Mouse (Mus musculus) heart, adult 2 months (tissue): ENCODE measurements around the gene Rgl2. TPM values are rescaled to one million over a fixed set of nuclear protein-coding genes. Genes with fewer than 3 reads are reported as not detected.

Experiments used
- DNase-seq, 2 experiments: peaks; one replicate each; pipeline ENCODE4 v3.0.0; 2021
- H3K27ac ChIP-seq: fragments of 200-600 bp; 2 replicates; pipeline ENCODE4 v1.8.1; 2022
- H3K27me3 ChIP-seq: fragments of 200-500 bp; 2 replicates; pipeline ENCODE4 v1.6.1; 2012; ENCODE audit warnings: mild to moderate bottlenecking, low read length, inconsistent platforms, mixed read lengths; ENCODE audit not compliant: control insufficient read depth, insufficient read depth
- H3K36me3 ChIP-seq: fragments of 200-500 bp; 2 replicates; pipeline ENCODE4 v1.6.1; 2012; ENCODE audit warnings: low read length, inconsistent platforms; ENCODE audit not compliant: control insufficient read depth, insufficient read depth
- H3K4me1 ChIP-seq: fragments of 200-500 bp; 2 replicates; pipeline ENCODE4 v1.6.1; 2011; ENCODE audit warnings: low read length; ENCODE audit not compliant: control insufficient read depth, insufficient read depth
- H3K4me3 ChIP-seq: fragments of 200-600 bp; 2 replicates; pipeline ENCODE4 v1.8.1; 2022
- H3K79me2 ChIP-seq: fragments of 200-500 bp; replicated peaks from 2 replicates; pipeline ENCODE4 v1.6.1; 2012; ENCODE audit warnings: mild to moderate bottlenecking, inconsistent platforms, low read length, moderate library complexity, mixed read lengths; ENCODE audit not compliant: control insufficient read depth, insufficient read depth
- H3K9ac ChIP-seq: fragments of 200-500 bp; 2 replicates; pipeline ENCODE4 v1.6.1; 2012; ENCODE audit warnings: low read depth, mild to moderate bottlenecking, control low read depth, inconsistent platforms, low read length, mixed read lengths
- CTCF ChIP-seq: fragments of 200-600 bp; IDR thresholded peaks from 2 replicates; pipeline ENCODE4 v1.8.1; 2022; ENCODE audit warnings: antibody characterized with exemption, mild to moderate bottlenecking, moderate library complexity
- EP300 ChIP-seq: fragments of 200-500 bp; IDR thresholded peaks from 2 replicates; pipeline ENCODE4 v1.6.1; 2011; ENCODE audit warnings: low read depth, low read length, control low read depth; ENCODE audit not compliant: insufficient read depth
- POLR2A ChIP-seq: fragments of 200-500 bp; IDR thresholded peaks from 2 replicates; pipeline ENCODE4 v1.6.1; 2011; ENCODE audit warnings: mild to moderate bottlenecking, low read depth, low read length, control low read depth; ENCODE audit not compliant: insufficient read depth
- WGBS: fragments of 180-500 bp; shearing (Covaris S2); methylation state at CpG from one replicate; pipeline ENCODE4 v1.1.7; 2018; 5-methylcytosine and 5-hydroxymethylcytosine counted together
- intact Hi-C: fragments of 180-260 bp; cut with DNase I; formaldehyde crosslinking; loops from one replicate; pipeline ENCODE4 v1.15.1; 2025
- polyA plus RNA-seq: library from polyadenylated mRNA; depleted of rRNA; stranded (reverse); fragments of >200 nt; gene quantifications from 2 replicates; pipeline ENCODE4 v1.2.3, GENCODE M21; 2012
- total RNA-seq, 2 experiments: library from RNA; stranded (reverse); gene quantifications; 2 replicates each; pipeline ENCODE4 v1.2.3; 2021

The Rgl2 gene
- total and polyA plus RNA-seq, 3 experiments: 33.2 to 89.1 (median 36.0) TPM

- DNase-seq: no peak
- H3K27ac ChIP-seq: peak overlapping the region; percentile 99
Observed at GRCm38 (mm10) chr17:33928251-33928947, 944 bp upstream of the Rgl2 start.

GRCm38 (mm10) chr17:33930280-33931158, 1.2 kb downstream of the Rgl2 start:
- peaks cover 4% of the 10 kb centered on the region; the same call in 1 of the 2 replicates for H3K4me1 ChIP-seq
- H3K79me2 ChIP-seq: 0 out of 2 replicates have a peak, but pooled peaks cover 2% of the 10 kb centered on the region
- no peaks in the 10 kb centered on the region; the same call in 1 of the 2 replicates for H3K36me3 ChIP-seq
- peak overlapping the region; percentile 75 for H3K4me3 ChIP-seq
- peak; percentile 67 to 73 for DNase-seq
- no peak for TF ChIP-seq EP300
- TF ChIP-seq CTCF: no peak
- no peak for TF ChIP-seq POLR2A
- intact Hi-C loops: no loop called here
- H3K27me3 ChIP-seq: no peaks in the 10 kb centered on the region
- H3K27ac ChIP-seq: peak overlapping the region; percentile 99
- WGBS: 1% methylated on average over 45 of the region's 45 CpGs
- peak overlapping the region; percentile 87 for H3K9ac ChIP-seq

More at GRCm38 (mm10) chr17:33928251-33928947, 944 bp upstream of the Rgl2 start:
- WGBS: 50% methylated on average over 21 of the region's 21 CpGs
- H3K4me1 ChIP-seq: peaks cover 4% of the 10 kb centered on the region; the same call in 1 of the 2 replicates
- intact Hi-C loops: loop anchor here (10.0 kb wide), 1 partner anchor 666 kb away; the partner anchor contains the start of genes Ager and Pbx2
- H3K9ac ChIP-seq: peak overlapping the region; percentile 82; the same call in 1 of the 2 replicates
- no peaks in the 10 kb centered on the region for H3K27me3 ChIP-seq
- H3K36me3 ChIP-seq: no peaks in the 10 kb centered on the region; the same call in 1 of the 2 replicates
- no peak for TF ChIP-seq CTCF
- TF ChIP-seq EP300: no peak
- TF ChIP-seq POLR2A: no peak
- H3K4me3 ChIP-seq: peak overlapping the region; percentile 75
- H3K79me2 ChIP-seq: peaks cover 3% of the 10 kb centered on the region; the same call in 1 of the 2 replicates

- Histone ChIP-seq H3K27ac (peak overlapping the region; percentile 99), H3K27me3 (no peaks in the 10 kb centered on the region), H3K9ac (peak overlapping the region; percentile 87), H3K4me3 (peak overlapping the region; percentile 75), H3K36me3 (no peaks in the 10 kb centered on the region; the same call in 1 of the 2 replicates), H3K4me1 (peaks cover 4% of the 10 kb centered on the region; the same call in 1 of the 2 replicates), H3K79me2 (no peaks in the 10 kb centered on the region)
- WGBS: 57% methylated on average over 18 of the region's 18 CpGs
- no peak for DNase-seq
- intact Hi-C loops: no loop called here
- TF ChIP-seq POLR2A (no peak), CTCF (no peak), EP300 (no peak)
Observed at GRCm38 (mm10) chr17:33931159-33931866, 2.0 kb downstream of the Rgl2 start.

GRCm38 (mm10) chr17:33931947-33932346, 2.6 kb downstream of the Rgl2 start:
- H3K79me2 ChIP-seq: no peaks in the 10 kb centered on the region
- no peak for DNase-seq
- intact Hi-C loops: no loop called here
- H3K27ac ChIP-seq: no peak overlapping the region
- H3K36me3 ChIP-seq: no peaks in the 10 kb centered on the region; the same call in 1 of the 2 replicates
- no peak for TF ChIP-seq CTCF
- 90% methylated on average over 11 of the region's 11 CpGs for WGBS
- H3K4me3 ChIP-seq: no peak overlapping the region
- H3K4me1 ChIP-seq: peaks cover 4% of the 10 kb centered on the region; the same call in 1 of the 2 replicates
- H3K27me3 ChIP-seq: no peaks in the 10 kb centered on the region
- no peak overlapping the region for H3K9ac ChIP-seq

GRCm38 (mm10) chr17:33932448-33932847, 3.1 kb downstream of the Rgl2 start:
- no peak overlapping the region for H3K9ac ChIP-seq
- TF ChIP-seq POLR2A (no peak), CTCF (no peak)
- intact Hi-C loops: no loop called here
- peaks cover 4% of the 10 kb centered on the region; the same call in 1 of the 2 replicates for H3K4me1 ChIP-seq
- DNase-seq: no peak
- H3K4me3 ChIP-seq: no peak overlapping the region
- H3K27ac ChIP-seq: no peak overlapping the region
- no peaks in the 10 kb centered on the region for H3K79me2 ChIP-seq
- 91% methylated on average over 14 of the region's 14 CpGs for whole genome bisulfite sequencing
- H3K36me3 ChIP-seq: no peaks in the 10 kb centered on the region; the same call in 1 of the 2 replicates
- no peaks in the 10 kb centered on the region for H3K27me3 ChIP-seq
